Mouse (Mus musculus): ENCODE data around the gene Incenp.
"Not testable (repeated sequence)": the region's sequence is repeated elsewhere in the genome, so short reads cannot be mapped to it uniquely, and the experiment has no call there.

Gene Incenp

DNA sequence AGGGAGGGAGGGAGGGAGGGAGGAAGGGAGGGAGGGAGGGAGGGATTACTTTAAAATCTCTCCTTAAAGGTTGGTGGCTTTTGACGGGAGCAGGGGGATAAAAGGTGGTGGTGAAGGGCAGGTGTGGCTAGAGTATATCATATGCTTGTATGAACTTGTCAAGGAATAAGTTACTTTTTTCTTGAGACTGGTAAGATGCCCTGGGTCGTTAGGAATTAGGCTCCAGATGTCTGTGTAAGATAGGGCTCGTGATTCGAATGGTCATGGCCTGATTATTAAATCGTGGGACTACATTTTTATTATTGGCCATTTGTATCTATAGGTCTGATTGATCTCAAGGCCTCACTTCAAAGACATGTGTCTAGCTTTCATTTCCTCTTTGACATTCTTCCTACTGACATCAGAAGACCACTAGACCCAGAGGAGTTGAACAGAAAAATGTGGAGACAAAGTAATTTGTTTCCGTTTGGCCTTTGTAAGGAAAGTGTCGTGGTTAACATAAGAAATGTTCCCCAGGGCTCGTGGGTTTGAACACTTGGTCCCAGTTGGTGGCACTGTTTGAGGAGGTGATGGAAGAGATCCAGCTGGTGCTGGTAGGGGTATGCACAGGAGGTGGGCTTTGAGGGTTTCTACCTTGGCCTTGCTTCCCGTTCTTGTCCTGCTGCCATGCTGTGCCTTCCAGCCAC is 19.0 kb upstream of the Incenp start:
- DNase-seq (ENCODE audit: low read depth, low spot score), result no peak

DNA sequence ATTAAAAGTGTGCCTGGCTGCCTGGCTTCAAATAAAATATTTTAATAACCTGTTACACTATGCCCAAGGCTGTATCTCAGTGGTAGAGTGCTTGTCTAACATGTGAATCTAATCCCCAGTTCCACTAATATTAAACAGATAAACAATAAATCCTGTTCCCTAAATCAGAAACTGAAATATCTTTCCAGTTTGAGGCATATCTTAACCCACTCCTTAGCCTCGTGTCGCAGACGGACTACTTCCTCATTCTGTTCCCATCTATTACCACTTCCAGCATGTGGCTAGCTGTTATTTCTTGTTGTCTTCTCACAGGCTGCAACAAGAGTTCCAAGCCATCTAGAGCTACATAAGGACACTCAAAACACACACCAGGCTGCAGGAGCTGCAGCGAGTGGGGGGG is 18.4 kb upstream of the Incenp start:
- no peak for DNase-seq (ENCODE audit: low read depth, low spot score)

DNA sequence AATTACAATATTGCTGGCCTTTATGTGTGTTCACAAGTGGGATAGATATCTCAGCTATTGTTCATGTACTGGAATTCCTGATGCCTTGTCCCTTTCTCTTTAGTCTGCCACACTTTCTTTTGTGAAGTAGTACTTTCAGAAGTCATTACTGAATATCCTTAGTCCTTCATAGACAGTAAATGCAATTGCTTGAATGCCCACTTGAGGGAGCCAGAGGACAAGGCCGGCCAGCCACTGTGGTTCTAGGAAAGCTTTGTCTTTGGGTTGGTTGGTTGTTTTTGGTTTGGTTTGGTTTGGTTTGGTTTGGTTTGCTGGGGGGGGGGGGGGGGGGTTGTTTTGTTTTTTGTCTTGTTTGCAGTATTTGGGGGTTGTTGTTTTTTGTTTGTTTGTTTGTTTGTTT is 16.6 kb upstream of the Incenp start:
- DNase-seq (ENCODE audit: low read depth, low spot score), result peak; percentile 71

DNA sequence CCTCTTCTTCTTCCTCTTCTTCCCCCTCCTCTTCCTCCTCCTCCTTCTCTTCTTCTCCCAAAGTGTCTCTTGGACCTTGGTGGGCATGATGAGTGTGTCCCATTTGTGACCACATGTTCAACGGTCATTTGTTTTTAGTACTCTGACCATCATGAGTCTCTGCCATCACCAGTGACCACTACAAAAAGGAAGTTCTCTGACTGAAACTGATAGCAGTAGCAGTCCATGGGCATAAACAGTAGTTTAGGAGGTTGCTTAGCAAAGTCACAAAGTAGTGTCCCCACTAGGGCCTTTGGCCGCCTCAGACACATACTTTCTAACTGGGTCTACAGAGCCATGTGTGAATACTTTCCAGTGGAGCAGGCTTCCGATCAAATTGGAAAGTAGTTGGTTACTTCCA is 15.0 kb upstream of the Incenp start:
- no peak for DNase-seq (ENCODE audit: low read depth, low spot score)

DNA sequence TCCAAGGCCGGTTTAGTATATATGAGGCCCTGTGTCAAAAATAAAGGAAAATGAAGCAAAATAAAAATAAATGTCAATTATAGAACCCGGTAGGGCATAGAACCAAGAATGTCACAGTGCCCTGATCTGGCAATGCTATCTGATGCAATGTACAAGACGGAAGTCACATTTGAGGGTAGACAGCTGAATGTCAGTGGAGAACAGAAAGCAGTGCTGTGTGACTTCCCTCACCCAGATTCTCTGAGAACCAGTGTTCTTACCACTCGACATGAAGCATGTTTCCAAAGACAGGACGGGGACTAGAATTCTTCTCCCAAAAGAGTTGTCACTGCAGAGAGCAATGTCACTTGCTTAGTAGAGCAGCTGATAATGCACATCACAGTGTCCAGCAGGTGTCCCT is 14.4 kb upstream of the Incenp start:
- no peak for DNase-seq (ENCODE audit: low read depth, low spot score)

DNA sequence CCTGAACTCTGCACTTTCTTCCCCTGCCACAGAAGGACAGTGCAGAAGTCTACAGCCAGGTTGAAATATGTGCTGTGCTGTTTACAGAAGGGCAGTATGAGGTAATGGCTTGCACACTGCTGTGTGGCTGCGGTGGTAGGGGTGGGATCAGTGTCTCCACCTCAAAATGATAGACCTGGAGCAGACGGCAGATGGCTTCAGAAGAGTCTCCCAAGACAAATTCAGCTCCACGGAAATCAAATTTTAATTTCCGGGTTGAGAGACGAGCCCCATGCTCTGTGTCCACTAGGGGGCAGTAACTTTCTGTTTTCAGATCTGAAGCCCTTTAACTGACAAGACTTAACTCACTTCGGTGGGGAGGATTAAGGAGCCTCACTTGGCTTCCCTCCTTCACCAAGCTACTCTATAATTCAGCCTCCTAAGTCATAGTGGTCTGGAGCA is 12.0 kb upstream of the Incenp start:
- peak; percentile 68 for DNase-seq (ENCODE audit: low read depth, low spot score)

DNA sequence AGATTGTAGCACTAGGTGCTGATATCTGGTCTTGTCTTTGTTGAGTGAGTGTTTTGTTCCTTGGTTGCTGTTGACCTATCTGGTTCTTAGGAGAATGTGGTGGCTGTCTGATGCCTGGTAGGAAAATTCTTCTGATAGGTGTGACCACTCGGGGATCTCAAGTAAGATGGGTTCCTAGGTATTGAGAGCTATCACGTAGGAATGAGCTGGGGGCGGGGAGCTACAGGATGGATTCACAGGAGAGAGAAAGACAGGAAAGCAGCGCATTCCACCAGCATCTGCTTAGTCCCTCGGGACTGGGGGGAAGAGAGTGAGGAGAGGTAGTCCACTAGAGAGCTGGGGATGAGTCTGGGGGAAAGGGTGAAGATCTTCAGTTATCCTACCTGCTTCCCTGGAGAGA is 10.0 kb upstream of the Incenp start:
- no peak for DNase-seq (ENCODE audit: low read depth, low spot score)

DNA sequence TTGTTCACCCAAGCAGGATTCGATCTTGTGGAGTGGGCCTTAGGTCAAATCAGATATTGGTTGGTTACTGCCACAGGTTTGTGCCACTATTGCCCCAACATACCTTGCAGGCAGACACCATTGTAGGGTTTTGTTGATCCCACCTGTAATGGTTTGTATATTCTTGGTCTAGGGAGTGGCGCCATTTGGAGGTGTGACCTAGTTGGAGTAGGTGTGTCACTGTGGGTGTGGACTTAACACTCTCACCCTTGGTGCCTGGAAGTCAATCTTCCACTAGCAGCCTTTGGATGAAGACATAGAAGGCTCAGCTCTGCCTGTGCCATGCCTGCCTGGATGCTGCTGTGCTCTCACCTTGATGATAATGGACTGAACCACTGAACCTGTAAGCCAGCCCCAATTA is 1.3 kb upstream of the Incenp start:
- DNase-seq (ENCODE audit: low read depth, low spot score), result peak; percentile 51

DNA sequence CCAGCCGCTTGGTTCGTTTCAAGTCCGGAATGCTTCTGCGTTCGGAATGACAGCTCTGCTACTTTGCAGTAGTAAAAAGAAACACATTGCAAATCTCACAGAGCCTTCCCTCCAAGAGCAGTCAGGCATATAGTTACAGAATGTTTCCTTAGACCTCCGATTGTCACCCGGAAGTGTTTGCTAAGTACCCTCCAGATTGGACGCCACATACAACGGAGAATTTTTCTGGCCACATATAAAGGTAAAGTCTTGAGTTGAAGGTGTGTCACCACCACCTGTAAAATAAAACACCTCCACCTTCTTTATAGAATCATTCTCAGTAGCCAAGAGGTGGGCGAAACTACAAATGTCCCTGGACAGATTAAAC is 412 bp upstream of the Incenp start:
- DNase-seq (ENCODE audit: low read depth, low spot score), result no peak

DNA sequence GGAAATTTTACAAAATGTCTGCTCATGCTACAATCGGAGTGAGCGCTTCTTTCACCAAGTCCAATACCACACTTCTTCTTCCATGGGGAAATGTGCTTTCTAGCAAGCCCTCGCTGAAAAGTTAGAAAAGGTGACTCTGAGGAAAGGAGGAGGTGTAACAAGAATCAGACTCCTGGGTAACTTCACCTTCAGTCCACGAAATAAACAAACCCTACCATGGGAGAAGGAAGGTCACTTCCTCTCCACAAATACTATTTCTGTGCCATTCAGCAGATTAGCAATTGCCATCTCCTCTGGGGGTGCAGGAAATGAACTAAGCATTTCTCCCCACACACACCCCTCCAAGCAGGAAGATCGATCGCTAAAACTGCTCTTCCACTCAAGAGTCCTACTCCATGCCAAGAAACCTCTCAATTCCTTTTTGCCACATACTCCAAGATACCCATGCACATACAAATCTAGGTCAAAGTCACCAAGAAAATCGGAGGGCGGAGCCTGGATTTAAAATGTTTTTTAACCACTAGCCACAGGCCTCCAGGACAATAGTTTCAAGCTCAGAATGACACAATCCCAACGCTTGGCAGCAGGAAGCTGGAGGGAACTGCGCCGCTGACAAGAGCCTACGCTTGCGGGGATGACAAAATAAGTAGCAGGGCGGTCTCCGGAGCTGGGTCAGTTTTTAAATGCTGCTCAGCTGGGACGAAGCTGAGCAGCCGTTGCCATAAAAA is 848 bp downstream of the Incenp start:
- peak; percentile 39 for DNase-seq (ENCODE audit: low read depth, low spot score)

DNA sequence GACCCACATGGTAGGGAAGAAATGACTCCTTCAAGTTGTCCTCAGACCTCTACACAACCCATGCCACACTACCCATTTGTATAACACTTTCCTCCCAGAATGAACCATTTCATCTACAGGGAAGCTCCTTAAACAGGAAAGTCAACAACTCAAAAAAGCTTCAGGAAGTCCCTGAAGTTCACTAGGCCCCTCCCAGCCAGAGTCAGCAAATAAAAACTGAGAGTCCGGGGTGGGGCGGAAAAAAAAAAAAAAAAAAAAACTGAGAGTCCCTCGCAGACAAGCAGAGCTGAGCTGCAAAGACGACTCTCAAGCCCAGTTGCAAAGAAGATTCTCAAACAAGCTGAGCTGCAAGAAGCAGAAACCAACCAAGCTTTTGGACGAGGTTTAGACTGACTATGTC is 3.3 kb downstream of the Incenp start:
- peak; percentile 15 for DNase-seq (ENCODE audit: low read depth, low spot score)

DNA sequence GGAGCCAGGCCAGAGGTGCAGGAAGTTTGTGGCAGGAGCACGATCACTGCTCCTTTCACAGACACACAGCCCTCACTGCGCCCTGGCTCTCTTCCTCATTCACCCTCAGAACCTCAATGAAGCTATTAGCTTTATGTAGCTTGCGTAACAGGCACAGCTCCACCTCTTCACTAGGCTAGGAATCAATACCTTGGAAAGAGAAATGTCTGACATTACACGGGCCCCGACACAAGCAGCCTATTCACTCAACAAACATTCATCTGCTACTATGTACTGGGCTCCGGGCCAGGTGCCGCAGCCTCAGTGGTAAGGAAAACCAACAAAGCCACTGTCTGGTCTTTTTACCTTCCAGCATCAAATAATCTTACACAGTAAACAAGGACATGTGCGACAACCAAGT is 12.6 kb downstream of the Incenp start:
- no peak for DNase-seq (ENCODE audit: low read depth, low spot score)

DNA sequence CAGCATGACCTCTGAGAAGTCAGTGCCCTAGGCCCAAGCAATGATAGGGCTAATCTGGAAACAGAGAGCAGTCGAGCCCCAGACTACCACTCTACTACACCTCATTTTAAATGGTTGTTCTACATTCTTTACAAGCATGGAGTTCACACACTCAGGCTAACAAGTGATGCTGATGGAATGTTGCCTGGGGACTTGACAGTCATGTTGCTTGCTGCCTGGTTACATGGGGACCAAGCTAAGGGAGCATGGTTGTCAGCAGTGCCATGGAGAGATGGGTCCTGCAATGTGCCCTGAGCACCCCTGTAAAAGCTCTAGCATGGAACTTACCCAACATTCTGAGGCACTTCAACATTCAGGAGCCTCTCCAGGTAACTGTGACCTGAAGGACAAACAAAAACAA is 13.0 kb downstream of the Incenp start:
- DNase-seq (ENCODE audit: low read depth, low spot score), result no peak

DNA sequence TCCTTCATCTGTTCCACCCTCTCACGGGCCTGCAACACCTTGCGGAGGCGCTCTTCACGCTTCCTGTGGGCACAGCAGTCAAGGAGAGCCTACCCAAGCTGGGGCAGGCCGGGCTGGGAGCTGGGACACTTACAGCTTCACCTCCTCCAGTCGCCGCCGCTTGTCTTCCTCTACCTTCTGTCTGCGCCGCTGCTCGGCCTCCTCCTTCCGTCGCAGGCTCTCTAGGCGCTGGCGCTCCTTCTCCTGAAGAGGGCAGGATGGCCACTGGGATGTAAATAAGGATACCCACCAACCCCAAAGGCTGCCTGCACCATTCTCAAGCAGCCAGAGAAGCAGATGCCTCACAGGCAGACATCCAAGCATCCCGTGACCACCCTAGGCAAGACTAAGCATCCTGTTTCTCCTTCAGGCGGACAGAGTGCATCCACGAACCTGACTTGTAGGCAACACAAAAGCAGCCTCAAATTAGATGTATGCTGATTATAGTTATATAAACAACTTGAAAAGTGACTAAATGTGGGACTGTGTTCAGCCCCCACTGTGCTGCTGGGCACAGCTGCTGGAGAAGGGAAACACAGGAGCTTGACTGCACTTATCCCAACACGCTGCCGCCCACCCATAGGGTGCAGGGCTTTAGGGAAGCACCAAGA is 21.0 kb downstream of the Incenp start:
- DNase-seq (ENCODE audit: low read depth, low spot score), result no peak

DNA sequence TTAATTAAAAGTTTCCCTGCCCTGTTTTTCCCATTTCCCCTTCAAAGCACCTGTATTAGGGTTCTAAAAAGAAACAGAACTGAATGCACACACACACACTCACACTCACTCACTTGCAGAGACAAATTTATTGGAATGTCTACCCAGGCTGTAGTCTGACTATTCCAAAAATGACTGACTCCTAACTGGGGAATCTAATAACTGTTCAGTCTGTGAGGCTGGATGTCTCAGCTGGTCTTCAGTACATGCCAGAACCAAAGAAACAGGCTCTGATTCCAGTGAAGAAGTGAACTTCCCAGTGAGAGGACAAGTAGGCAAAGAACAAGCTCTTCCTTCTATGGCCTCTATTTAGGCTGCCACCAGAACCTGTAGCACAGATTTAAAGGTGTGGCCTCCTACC is 33.9 kb downstream of the Incenp start:
- DNase-seq (ENCODE audit: low read depth, low spot score), result no peak

DNA sequence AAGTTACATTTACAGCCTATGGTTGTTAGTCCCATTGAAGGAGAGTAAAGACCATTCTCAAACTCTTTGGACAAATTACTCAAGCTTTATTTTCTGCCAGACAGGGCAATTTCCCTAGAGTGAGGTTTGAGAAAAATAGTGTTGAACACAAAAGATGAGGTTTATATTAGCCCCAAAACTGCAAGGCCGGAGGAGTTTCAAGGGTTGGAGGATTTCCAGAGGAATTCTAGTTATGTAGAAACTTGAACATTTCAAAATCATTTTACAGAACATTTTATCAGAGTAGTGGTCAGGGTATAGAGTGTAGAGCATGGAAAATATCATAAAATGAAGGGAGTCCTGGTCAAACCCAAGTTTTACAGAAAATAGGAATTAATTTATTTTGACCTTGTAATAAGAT is 34.5 kb downstream of the Incenp start:
- no peak for DNase-seq (ENCODE audit: low read depth, low spot score)

DNA sequence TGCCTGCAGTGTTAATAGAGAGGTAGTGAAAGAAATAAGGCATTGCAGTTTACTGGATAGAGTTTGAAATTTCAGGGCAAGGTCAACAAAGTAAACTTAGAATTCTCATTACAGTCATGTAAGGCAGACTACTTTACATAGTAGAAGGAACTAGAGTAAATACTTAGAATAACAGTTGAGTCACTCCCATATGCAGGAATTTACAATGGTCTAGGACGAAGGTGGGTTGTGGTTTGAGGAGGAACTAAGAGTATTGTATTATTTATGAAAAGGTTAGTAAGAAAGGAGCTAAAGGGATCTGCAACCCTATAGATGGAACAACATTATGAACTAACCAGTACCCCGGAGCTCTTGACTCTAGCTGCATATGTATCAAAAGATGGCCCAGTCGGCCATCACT is 38.5 kb downstream of the Incenp start:
- DNase-seq (ENCODE audit: low read depth, low spot score), result not testable (repeated sequence)

DNA sequence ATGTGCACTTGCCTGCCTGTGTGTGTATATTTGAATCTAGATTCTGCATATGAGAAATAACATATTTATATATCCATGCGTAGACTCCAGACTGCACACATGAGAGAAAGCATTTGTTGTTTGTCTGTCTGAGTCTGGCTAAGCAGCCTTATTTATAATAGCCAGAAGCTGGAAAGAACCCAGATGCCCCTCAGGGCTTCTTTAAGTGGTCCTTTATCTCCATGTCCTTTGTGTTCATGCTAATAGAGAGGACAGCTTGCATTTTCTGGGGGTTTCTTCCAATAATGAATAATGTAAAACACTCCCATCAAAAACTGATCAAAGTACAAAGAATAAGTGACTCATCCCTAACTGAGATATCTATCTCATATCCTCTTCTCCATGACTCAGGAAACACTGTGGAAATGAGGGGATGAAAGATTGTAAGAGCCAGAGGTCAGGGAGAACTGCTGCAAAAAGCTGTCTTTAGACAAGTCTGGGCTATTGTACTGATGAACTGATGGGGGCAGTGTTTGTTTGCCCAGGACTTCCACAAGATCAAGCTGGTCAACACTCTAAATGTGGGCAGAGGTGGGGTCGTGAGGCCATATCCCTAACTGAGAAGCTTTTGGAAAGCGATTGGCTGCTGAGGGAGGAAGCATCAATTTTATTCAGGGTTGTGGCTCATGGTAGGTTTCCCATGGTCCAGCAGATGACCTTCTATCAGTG is 49.8 kb downstream of the Incenp start:
- not testable (repeated sequence) for DNase-seq (ENCODE audit: low read depth, low spot score)

DNA sequence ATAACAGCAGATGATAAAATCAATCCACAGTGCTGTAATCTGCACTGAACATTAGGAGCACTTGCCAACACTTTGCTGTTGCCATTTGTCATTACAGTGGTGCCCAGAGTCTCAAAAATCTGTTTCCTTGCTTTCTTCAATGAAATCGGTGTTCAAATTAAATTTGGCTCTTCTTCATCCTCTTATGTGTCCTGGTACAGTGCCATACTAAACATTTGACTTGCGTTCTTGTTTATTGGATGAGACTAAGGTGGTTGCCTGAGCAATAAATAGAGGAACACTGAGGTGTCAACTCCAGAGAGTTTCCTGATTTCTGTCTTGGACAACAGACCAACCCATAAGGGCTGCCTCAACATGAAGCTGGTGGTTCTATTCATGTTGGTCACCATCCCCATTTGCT is 52.1 kb downstream of the Incenp start, which contains the start of gene Scgb2a2:
Gene Scgb2a2, plus strand, starts transcription at position 301 of the 400 bp plus-strand sequence.
- DNase-seq (ENCODE audit: low read depth, low spot score), result no peak

DNA sequence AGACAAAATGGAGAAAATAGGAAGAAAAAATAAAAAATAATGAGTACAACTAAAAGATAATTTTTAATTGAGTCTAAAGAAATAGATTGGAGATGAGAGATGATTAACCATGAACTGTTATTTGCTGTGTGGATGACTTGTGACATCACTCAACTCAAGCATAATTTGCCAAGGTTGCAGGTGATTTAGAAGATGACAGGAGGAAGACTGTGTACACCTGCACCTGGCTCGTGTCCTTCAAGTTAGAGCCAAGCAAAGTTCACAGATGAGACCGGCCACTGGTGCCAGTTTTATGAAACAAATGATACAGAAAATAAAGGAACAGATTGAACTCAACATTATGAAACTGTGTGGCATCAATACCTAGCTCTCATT is 62.0 kb downstream of the Incenp start:
- no peak for DNase-seq (ENCODE audit: low read depth, low spot score)

DNA sequence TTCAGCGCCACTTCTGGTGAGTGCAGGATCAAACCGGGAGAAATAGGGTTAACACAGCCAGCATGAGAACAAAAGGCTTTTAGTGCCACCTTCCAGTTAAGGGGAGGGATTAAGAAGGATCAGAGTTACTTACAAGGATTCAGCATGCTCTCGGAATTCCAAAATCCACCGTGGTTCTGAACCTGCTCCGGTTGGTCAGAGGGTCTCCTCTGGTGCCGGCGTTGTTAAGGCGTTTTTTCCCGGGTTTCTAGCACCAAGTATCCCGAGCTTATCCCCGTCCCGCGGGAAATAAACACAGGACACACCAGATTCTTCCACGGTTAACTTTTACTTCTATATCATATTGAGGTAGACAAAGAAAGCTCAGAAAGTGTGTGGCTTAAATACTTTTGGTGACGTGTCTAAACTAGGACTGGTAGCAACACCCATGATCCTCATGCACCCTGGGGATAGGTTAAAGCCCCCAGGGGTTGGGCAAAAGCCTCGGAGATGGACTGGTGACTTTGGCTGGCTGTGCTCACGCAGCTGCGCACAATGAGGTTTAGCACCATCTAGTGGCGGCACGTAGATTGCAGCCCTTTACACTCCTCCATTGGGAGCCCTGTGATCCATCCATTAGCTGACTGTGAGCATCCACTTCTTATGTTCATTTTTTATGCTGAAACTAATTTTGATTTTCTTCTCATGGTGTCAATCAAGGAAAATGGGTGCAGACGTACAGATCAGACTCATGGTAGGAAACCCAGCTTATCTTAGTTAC is 62.6 kb downstream of the Incenp start:
- not testable (repeated sequence) for DNase-seq (ENCODE audit: low read depth, low spot score)

Measured in c-Kit-negative CD71-positive TER-119-positive erythroid progenitor cells, embryonic 14.5 days (primary cell).